Comparison of ENCODE assay signal across 8 mouse cellular contexts in genomic region chr5:135250186-135251078, GRCm38 (mm10). TPM values are rescaled to one million over a fixed set of nuclear protein-coding genes. Genes with fewer than 3 reads are reported as not detected.
DNase-seq lines count a peak whose midpoint lies in the region; ATAC-seq and TF ChIP-seq lines count a peak whose summit lies in the region.

No protein-coding gene starts in this region.

- H3K4me1 ChIP-seq in kidney, adult 2 months (ENCODE audit: control insufficient read depth, insufficient read depth, low read length) = no peaks in the 10 kb centered on the region
- H3K4me1 ChIP-seq in G1E (ENCODE audit: insufficient read depth, low read depth, low read length) = peaks cover 28% of the 10 kb centered on the region
- H3K4me1 ChIP-seq in embryonic facial prominence, embryonic 12.5 days = peaks cover 26% of the 10 kb centered on the region
- H3K4me1 ChIP-seq in hindbrain, embryonic 16.5 days (ENCODE audit: control insufficient read depth, insufficient read depth, low read depth, low read length) = peaks cover 22% of the 10 kb centered on the region
- peaks cover 56% of the 10 kb centered on the region for H3K4me1 ChIP-seq in midbrain, embryonic 11.5 days (ENCODE audit: control insufficient read depth, insufficient read depth, low read length)

- 3% methylated on average over 92 of the region's 92 CpGs for WGBS in kidney, adult 2 months
- WGBS in embryonic facial prominence, embryonic 12.5 days = 2% methylated on average over 91 of the region's 92 CpGs
- 1% methylated on average over 84 of the region's 92 CpGs for WGBS in hindbrain, embryonic 16.5 days
- 1% methylated on average over 82 of the region's 92 CpGs for WGBS in midbrain, embryonic 11.5 days

- no peak overlapping the region for H3K27ac ChIP-seq in kidney, adult 2 months (ENCODE audit: insufficient read depth, low read depth, low read length)
- H3K27ac ChIP-seq in embryonic facial prominence, embryonic 12.5 days = peak overlapping the region; percentile 54; the same call in 1 of the 2 replicates
- H3K27ac ChIP-seq in hindbrain, embryonic 16.5 days (ENCODE audit: low read depth, low read length) = peak overlapping the region; percentile 55
- no peak overlapping the region; the same call in 1 of the 2 replicates for H3K27ac ChIP-seq in midbrain, embryonic 11.5 days (ENCODE audit: low read depth, low read length)

- peak overlapping the region; percentile 44 for H3K4me3 ChIP-seq in kidney, adult 2 months (ENCODE audit: insufficient read depth, low read depth, low read length)
- peak overlapping the region; percentile 74 for H3K4me3 ChIP-seq in G1E (ENCODE audit: low read depth, low read length)
- peak overlapping the region; percentile 63 for H3K4me3 ChIP-seq in embryonic facial prominence, embryonic 12.5 days
- peak overlapping the region; percentile 73 for H3K4me3 ChIP-seq in hindbrain, embryonic 16.5 days (ENCODE audit: low read length)
- peak overlapping the region; percentile 64 for H3K4me3 ChIP-seq in midbrain, embryonic 11.5 days (ENCODE audit: low read depth, low read length)

- peak overlapping the region; percentile 97 for H3K4me2 ChIP-seq in embryonic facial prominence, embryonic 12.5 days (replicated peaks)
- peak overlapping the region; percentile 91 for H3K4me2 ChIP-seq in hindbrain, embryonic 16.5 days (ENCODE audit: low read length)
- peak overlapping the region; percentile 99 for H3K4me2 ChIP-seq in midbrain, embryonic 11.5 days

- H3K9ac ChIP-seq in embryonic facial prominence, embryonic 12.5 days = peak overlapping the region; percentile 59
- peak overlapping the region; percentile 77 for H3K9ac ChIP-seq in hindbrain, embryonic 16.5 days (ENCODE audit: low read depth, low read length)
- peak overlapping the region; percentile 80 for H3K9ac ChIP-seq in midbrain, embryonic 11.5 days (ENCODE audit: low read length)

- TF ChIP-seq CTCF in kidney, adult 2 months (conservative IDR thresholded peaks at IDR 0.05; ENCODE audit: insufficient read depth, insufficient read length, low read depth, low read length) = no peak
- TF ChIP-seq CTCF in G1E (IDR thresholded peaks at IDR 0.05; ENCODE audit: low read depth, low read length) = no peak

- TF ChIP-seq POLR2A in kidney, adult 2 months (IDR thresholded peaks at IDR 0.05; ENCODE audit: low read depth, low read length) = no peak

- ATAC-seq in G1E (ENCODE audit: extremely low read depth, insufficient number of reproducible peaks, low FRiP score, poor library complexity, severe bottlenecking) = no peak
- ATAC-seq in embryonic facial prominence, embryonic 12.5 days (ENCODE audit: insufficient number of reproducible peaks, insufficient read depth, low FRiP score, low TSS enrichment) = no peak
- ATAC-seq in hindbrain, embryonic 16.5 days = peak; percentile 46
- ATAC-seq in midbrain, embryonic 11.5 days (ENCODE audit: low FRiP score) = peak; percentile 17

- H3K9me3 ChIP-seq in G1E (replicated peaks) = peaks cover 13% of the 10 kb centered on the region
- H3K9me3 ChIP-seq in embryonic facial prominence, embryonic 12.5 days = no peaks in the 10 kb centered on the region
- no peaks in the 10 kb centered on the region for H3K9me3 ChIP-seq in hindbrain, embryonic 16.5 days (ENCODE audit: control insufficient read depth, low read length)
- H3K9me3 ChIP-seq in midbrain, embryonic 11.5 days (ENCODE audit: control insufficient read depth, low read length) = no peaks in the 10 kb centered on the region

- no peak for DNase-seq in kidney, adult 2 months
- no peak for DNase-seq in kidney, postnatal 25 days
- DNase-seq in G1E (ENCODE audit: low spot score) = no peak
- DNase-seq in midbrain, embryonic 11.5 days (ENCODE audit: low spot score, missing footprints) = peak; percentile 95
- DNase-seq in thymus, postnatal 36 days = peak; percentile 21 to 24
- DNase-seq in cerebellum, adult 8-10 months = no peak

- no peaks in the 10 kb centered on the region for H3K36me3 ChIP-seq in kidney, adult 2 months (ENCODE audit: control insufficient read depth, insufficient read depth, low read length)
- peaks cover 35% of the 10 kb centered on the region for H3K36me3 ChIP-seq in G1E (replicated peaks)
- peaks cover 19% of the 10 kb centered on the region for H3K36me3 ChIP-seq in embryonic facial prominence, embryonic 12.5 days
- H3K36me3 ChIP-seq in hindbrain, embryonic 16.5 days (ENCODE audit: control insufficient read depth, insufficient read depth, low read length) = peaks cover 2% of the 10 kb centered on the region; the same call in 1 of the 2 replicates
- H3K36me3 ChIP-seq in midbrain, embryonic 11.5 days (ENCODE audit: control insufficient read depth, insufficient read depth, low read length) = no peaks in the 10 kb centered on the region; the same call in 1 of the 2 replicates

- no peaks in the 10 kb centered on the region for H3K27me3 ChIP-seq in kidney, adult 2 months (replicated peaks; ENCODE audit: control insufficient read depth, insufficient read depth, low read length)
- H3K27me3 ChIP-seq in G1E (ENCODE audit: insufficient read depth, low read length) = peaks cover 30% of the 10 kb centered on the region
- H3K27me3 ChIP-seq in embryonic facial prominence, embryonic 12.5 days = peaks cover 29% of the 10 kb centered on the region
- peaks cover 4% of the 10 kb centered on the region for H3K27me3 ChIP-seq in hindbrain, embryonic 16.5 days (replicated peaks; ENCODE audit: control insufficient read depth, insufficient read depth, low read length)
- H3K27me3 ChIP-seq in midbrain, embryonic 11.5 days (ENCODE audit: control insufficient read depth, insufficient read depth, low read length) = peaks cover 8% of the 10 kb centered on the region

RNA-seq across cellular contexts. Expression of gene Fzd9, which starts 0.6 kb away (rescaled TPM):
- 0.67 and 0.83 TPM in 2 replicates for polyA plus RNA-seq in kidney, adult 2 months (2012; rRNA removed)
- total RNA-seq in G1E (2014; fragmentation: Nextera tagmentation) (not detected in 2 replicates), G1E (2017) (0.17 TPM in 1 of 2 replicates, not detected in the other)
- polyA plus RNA-seq in G1E (2012) = 0.66 and 0.94 TPM in 2 replicates
- polyA plus RNA-seq in embryonic facial prominence, embryonic 12.5 days (2016; fragmentation: Nextera tagmentation; extraction: Ambion mirVana) = 13.2 and 15.6 TPM in 2 replicates
- polyA plus RNA-seq in hindbrain, embryonic 16.5 days (2015; fragmentation: Nextera tagmentation; extraction: Ambion mirVana) = 19.7 and 21.3 TPM in 2 replicates
- polyA plus RNA-seq in midbrain, embryonic 11.5 days (2014; fragmentation: Nextera tagmentation; extraction: Ambion mirVana) = 7.6 and 9.9 TPM in 2 replicates

Comparison
In these comparisons a context has a peak if more than half of its experiments do, and no peak if none do; other contexts are left out.
1. DNase-seq: peak in midbrain, embryonic 11.5 days (single experiment) and thymus, postnatal 36 days (2 of 2); none in kidney, adult 2 months (single experiment), kidney, postnatal 25 days (0 of 2), G1E (single experiment) and cerebellum, adult 8-10 months (single experiment).
2. H3K27ac ChIP-seq: peak in embryonic facial prominence, embryonic 12.5 days (single experiment) and hindbrain, embryonic 16.5 days (single experiment); none in kidney, adult 2 months (single experiment) and midbrain, embryonic 11.5 days (single experiment).
3. ATAC-seq: peak in hindbrain, embryonic 16.5 days (single experiment) and midbrain, embryonic 11.5 days (single experiment); none in G1E (single experiment) and embryonic facial prominence, embryonic 12.5 days (single experiment).
4. Peak in every context shown above with its lines, with median percentiles within 50 percentile points of each other: H3K4me3 ChIP-seq, H3K4me2 ChIP-seq and H3K9ac ChIP-seq.